Mouse (Mus musculus) bone marrow macrophage, adult 2 months (primary cell): ENCODE results near the gene Prdm5. TPM values are rescaled to one million over a fixed set of nuclear protein-coding genes. Genes with fewer than 3 reads are reported as not detected.

Experiments used
- H3K27ac ChIP-seq: 2 replicates; pipeline ENCODE4 v1.5.1; 2012; ENCODE audit warnings: low read depth, low read length; ENCODE audit not compliant: insufficient read depth
- H3K4me1 ChIP-seq: 2 replicates; pipeline ENCODE4 v1.6.1; 2012; ENCODE audit warnings: low read length; ENCODE audit not compliant: control insufficient read depth, insufficient read depth
- H3K4me3 ChIP-seq: 2 replicates; pipeline ENCODE4 v1.5.1; 2012; ENCODE audit warnings: mild to moderate bottlenecking, low read length, moderate library complexity; ENCODE audit not compliant: insufficient read depth
- CTCF ChIP-seq: IDR thresholded peaks from 2 replicates; pipeline ENCODE4 v1.5.1; 2012; ENCODE audit warnings: low read depth, mild to moderate bottlenecking, low read length, moderate library complexity
- POLR2A ChIP-seq: IDR thresholded peaks from 2 replicates; pipeline ENCODE4 v1.6.1; 2012; ENCODE audit warnings: mild to moderate bottlenecking, low read depth, low read length, borderline replicate concordance
- polyA plus RNA-seq: library from polyadenylated mRNA; stranded (reverse); fragments of >200 nt; gene quantifications from 2 replicates; pipeline ENCODE4 v1.2.4, GENCODE M21; 2012; ENCODE audit not compliant: missing spikeins, insufficient read depth, insufficient read length

Prdm5 gene
- polyA plus RNA-seq, 1 experiment: not detected

GRCm38 (mm10) chr6:65915421-65915820 lies 136.6 kb downstream of the Prdm5 start:
- Histone ChIP-seq H3K4me3 (no peak overlapping the region), H3K27ac (no peak overlapping the region), H3K4me1 (no peaks in the 10 kb centered on the region)
- no peak for TF ChIP-seq CTCF
- TF ChIP-seq POLR2A: no peak

- TF ChIP-seq CTCF (no peak), POLR2A (no peak)
- H3K4me1 ChIP-seq: 0 out of 2 replicates have a peak, but pooled peaks cover 2% of the 10 kb centered on the region
- H3K4me3 ChIP-seq: no peak overlapping the region
- no peak overlapping the region for H3K27ac ChIP-seq
Observed at GRCm38 (mm10) chr6:65921703-65922102, 142.9 kb downstream of the Prdm5 start.

- Histone ChIP-seq H3K27ac (no peak overlapping the region), H3K4me1 (0 out of 2 replicates have a peak, but pooled peaks cover 2% of the 10 kb centered on the region), H3K4me3 (no peak overlapping the region)
- TF ChIP-seq CTCF: no peak
- TF ChIP-seq POLR2A: no peak
Observed at GRCm38 (mm10) chr6:65923501-65924084, 144.8 kb downstream of the Prdm5 start.

GRCm38 (mm10) chr6:65925737-65926333 lies 147.0 kb downstream of the Prdm5 start:
- Histone ChIP-seq H3K27ac (no peak overlapping the region), H3K4me1 (0 out of 2 replicates have a peak, but pooled peaks cover 2% of the 10 kb centered on the region), H3K4me3 (no peak overlapping the region)
- TF ChIP-seq POLR2A: no peak
- TF ChIP-seq CTCF: no peak

- H3K4me3 ChIP-seq: no peak overlapping the region
- no peak overlapping the region for H3K27ac ChIP-seq
- TF ChIP-seq CTCF: no peak
- no peak for TF ChIP-seq POLR2A
- no peaks in the 10 kb centered on the region for H3K4me1 ChIP-seq
Observed at GRCm38 (mm10) chr6:65930523-65930922, 151.7 kb downstream of the Prdm5 start.

- no peak overlapping the region for H3K27ac ChIP-seq
- no peaks in the 10 kb centered on the region for H3K4me1 ChIP-seq
- no peak overlapping the region for H3K4me3 ChIP-seq
- no peak for TF ChIP-seq POLR2A
- TF ChIP-seq CTCF: no peak
Observed at GRCm38 (mm10) chr6:65932776-65933175, 154.0 kb downstream of the Prdm5 start.

- H3K4me3 ChIP-seq: no peak overlapping the region
- H3K4me1 ChIP-seq: no peaks in the 10 kb centered on the region
- H3K27ac ChIP-seq: no peak overlapping the region
- TF ChIP-seq POLR2A (no peak), CTCF (no peak)
Observed at GRCm38 (mm10) chr6:65933177-65933576, 154.4 kb downstream of the Prdm5 start.

- Histone ChIP-seq H3K4me3 (no peak overlapping the region), H3K4me1 (no peaks in the 10 kb centered on the region), H3K27ac (no peak overlapping the region)
- no peak for TF ChIP-seq POLR2A
- TF ChIP-seq CTCF: no peak
Observed at GRCm38 (mm10) chr6:65935566-65936281, 156.9 kb downstream of the Prdm5 start.

- H3K27ac ChIP-seq: no peak overlapping the region
- H3K4me1 ChIP-seq: no peaks in the 10 kb centered on the region
- H3K4me3 ChIP-seq: no peak overlapping the region
- TF ChIP-seq POLR2A (no peak), CTCF (no peak)
Observed at GRCm38 (mm10) chr6:65950492-65950891, 171.7 kb downstream of the Prdm5 start.

GRCm38 (mm10) chr6:65952309-65952708 lies 173.5 kb downstream of the Prdm5 start, which contains the start of gene 4930544G11Rik:
Gene 4930544G11Rik (plus strand): TSS chr6:65952609.
- TF ChIP-seq POLR2A: no peak
- Histone ChIP-seq H3K4me1 (no peaks in the 10 kb centered on the region), H3K4me3 (no peak within 1 kb of the TSS), H3K27ac (no peak within 1 kb of the TSS)
